Mouse (Mus musculus) heart, postnatal 0 days (tissue): ENCODE results near the gene Prm3.

Source experiments
- CTCF ChIP-seq: IDR thresholded peaks from 2 replicates; pipeline ENCODE4 v1.5.1; 2016; ENCODE audit warnings: antibody characterized with exemption, control low read depth, low read depth
- EP300 ChIP-seq: IDR thresholded peaks from 2 replicates; pipeline ENCODE4 v1.6.1; 2016; ENCODE audit warnings: antibody characterized with exemption, low read depth

DNA sequence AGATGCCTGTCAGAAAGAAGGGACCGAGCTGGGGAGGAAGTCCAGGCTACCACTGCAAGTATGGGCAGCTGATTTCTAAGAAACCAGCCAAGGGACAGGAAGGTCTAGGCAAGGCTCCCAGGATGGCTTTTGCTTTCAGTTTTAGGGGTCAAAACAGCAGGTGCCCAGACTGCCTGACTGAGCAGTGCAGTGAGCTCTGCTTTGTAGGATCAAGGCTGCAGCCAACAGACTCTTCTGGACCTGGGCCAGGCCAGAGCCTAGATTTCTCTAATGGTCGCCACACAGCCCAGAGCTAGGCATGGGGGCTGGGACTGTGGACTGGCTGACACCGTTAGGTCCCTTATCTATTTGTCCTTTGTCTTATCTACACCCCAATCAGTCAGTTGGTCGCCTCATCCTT, 16.0 kb downstream of the Prm3 start:
- TF ChIP-seq CTCF, result no peak
- no peak for TF ChIP-seq EP300
